Mouse (Mus musculus) G1E (cell line): ENCODE results near the gene Cryba4. TPM values are rescaled to one million over a fixed set of nuclear protein-coding genes. Genes with fewer than 3 reads are reported as not detected.

Experiments used
- ATAC-seq: 2 replicates; pipeline ENCODE4 v1.8.0; 2016; ENCODE audit warnings: mild to moderate bottlenecking; ENCODE audit not compliant: insufficient number of reproducible peaks, poor library complexity, low FRiP score, severe bottlenecking; ENCODE audit errors: extremely low read depth
- DNase-seq: peaks from one replicate; pipeline ENCODE4 v3.0.0; 2012; ENCODE audit warnings: low spot score
- H3K27me3 ChIP-seq: 2 replicates; pipeline ENCODE4 v1.6.1; 2012; ENCODE audit warnings: mild to moderate bottlenecking, low read length, inconsistent platforms; ENCODE audit not compliant: insufficient read depth
- H3K36me3 ChIP-seq: replicated peaks from 2 replicates; pipeline ENCODE3; 2012; ENCODE audit warnings: mild to moderate bottlenecking, inconsistent platforms
- H3K4me1 ChIP-seq: 2 replicates; pipeline ENCODE4 v1.6.1; 2012; ENCODE audit warnings: low read depth, low read length, inconsistent platforms, mixed read lengths; ENCODE audit not compliant: insufficient read depth
- H3K4me3 ChIP-seq: 2 replicates; pipeline ENCODE4 v1.5.1; 2012; ENCODE audit warnings: low read depth, mild to moderate bottlenecking, inconsistent platforms, low read length, moderate library complexity, mixed read lengths
- H3K9me3 ChIP-seq: replicated peaks from 2 replicates; pipeline ENCODE4 v1.6.1; 2012; ENCODE audit warnings: inconsistent platforms
- CTCF ChIP-seq: IDR thresholded peaks from 2 replicates; pipeline ENCODE4 v1.5.1; 2012; ENCODE audit warnings: low read depth, low read length, inconsistent platforms, mixed read lengths
- GATA1 ChIP-seq: IDR thresholded peaks from 2 replicates; pipeline ENCODE4 v1.6.1; 2012; ENCODE audit warnings: borderline replicate concordance, low read length, inconsistent platforms, mixed read lengths
- GATA2 ChIP-seq: IDR thresholded peaks from 2 replicates; pipeline ENCODE4 v1.6.1; 2012; ENCODE audit warnings: low read depth, low read length, inconsistent platforms, borderline replicate concordance
- POLR2AphosphoS5 ChIP-seq: IDR thresholded peaks from 2 replicates; pipeline ENCODE4 v1.6.1; 2012; ENCODE audit warnings: low read depth, low read length, inconsistent platforms; ENCODE audit not compliant: insufficient replicate concordance
- TAL1 ChIP-seq: conservative IDR thresholded peaks from 2 replicates; pipeline ENCODE4 v1.6.1; 2012; ENCODE audit warnings: low read depth, low read length, inconsistent platforms, mixed read lengths
- polyA plus RNA-seq: library from polyadenylated mRNA; stranded (reverse); fragments of >175 nt; gene quantifications from 2 replicates; pipeline ENCODE4 v1.2.3, GENCODE M21; 2012
- total RNA-seq, 2 experiments: library from RNA; stranded (forward) in 1 of 2; stranded (reverse) in 1 of 2; fragments of 200-1000 nt in 1 of 2; fragments of >200 nt in 1 of 2; fragmentation: Nextera tagmentation in 1 of 2; gene quantifications; 2 replicates each; pipeline ENCODE4 v1.2.3; 2014 to 2017

The Cryba4 gene
- total and polyA plus RNA-seq, 3 experiments = 0.43 to 0.98 TPM; not detected in 1

GRCm38 (mm10) chr5:112220203-112220602 lies 32.1 kb downstream of the Cryba4 start:
- Histone ChIP-seq H3K9me3 (no peaks in the 10 kb centered on the region), H3K4me1 (no peaks in the 10 kb centered on the region), H3K36me3 (no peaks in the 10 kb centered on the region), H3K27me3 (peaks cover 15% of the 10 kb centered on the region; the same call in 1 of the 2 replicates), H3K4me3 (no peak overlapping the region)
- DNase-seq (no peak), ATAC-seq (no peak)
- TF ChIP-seq CTCF (no peak), TAL1 (no peak), GATA1 (no peak), POLR2AphosphoS5 (no peak), GATA2 (no peak)

DNA sequence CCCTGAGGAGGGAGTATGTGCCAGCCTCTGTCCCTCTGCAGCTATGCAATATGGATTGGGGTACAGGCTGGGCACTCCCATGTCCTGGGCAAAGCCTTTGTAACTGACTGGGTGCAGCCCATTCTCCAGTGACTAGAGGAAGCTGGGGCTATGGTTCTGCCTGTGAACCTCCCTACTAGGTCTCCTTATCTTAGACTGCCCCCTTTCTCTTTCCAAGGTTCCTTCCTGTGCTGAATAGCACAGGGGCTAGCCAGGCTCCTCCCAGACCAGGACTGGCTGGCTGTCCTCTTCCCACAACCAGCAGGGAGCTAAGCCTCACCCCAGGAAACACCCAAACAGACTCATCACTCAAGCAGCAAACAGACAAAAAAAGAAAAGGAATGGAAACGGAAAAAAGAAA lies 32.9 kb downstream of the Cryba4 start:
- TF ChIP-seq TAL1 (no peak), POLR2AphosphoS5 (no peak), CTCF (no peak), GATA2 (no peak), GATA1 (no peak)
- H3K4me3 ChIP-seq = no peak overlapping the region

GRCm38 (mm10) chr5:112218679-112219078 lies 33.6 kb downstream of the Cryba4 start:
- Histone ChIP-seq H3K36me3 (no peaks in the 10 kb centered on the region), H3K4me3 (no peak overlapping the region), H3K27me3 (peaks cover 15% of the 10 kb centered on the region; the same call in 1 of the 2 replicates), H3K4me1 (peaks cover 6% of the 10 kb centered on the region), H3K9me3 (no peaks in the 10 kb centered on the region)
- ATAC-seq (no peak), DNase-seq (no peak)
- no peak for TF ChIP-seq CTCF
- no peak for TF ChIP-seq POLR2AphosphoS5
- no peak for TF ChIP-seq TAL1
- TF ChIP-seq GATA1 = no peak
- TF ChIP-seq GATA2 = no peak

More for the DNA sequence above, 32.9 kb downstream of the Cryba4 start:
- ATAC-seq (no peak), DNase-seq (no peak)
- H3K9me3 ChIP-seq = no peaks in the 10 kb centered on the region
- H3K36me3 ChIP-seq = no peaks in the 10 kb centered on the region
- H3K27me3 ChIP-seq = peaks cover 15% of the 10 kb centered on the region; the same call in 1 of the 2 replicates
- H3K4me1 ChIP-seq = peaks cover 4% of the 10 kb centered on the region

DNA sequence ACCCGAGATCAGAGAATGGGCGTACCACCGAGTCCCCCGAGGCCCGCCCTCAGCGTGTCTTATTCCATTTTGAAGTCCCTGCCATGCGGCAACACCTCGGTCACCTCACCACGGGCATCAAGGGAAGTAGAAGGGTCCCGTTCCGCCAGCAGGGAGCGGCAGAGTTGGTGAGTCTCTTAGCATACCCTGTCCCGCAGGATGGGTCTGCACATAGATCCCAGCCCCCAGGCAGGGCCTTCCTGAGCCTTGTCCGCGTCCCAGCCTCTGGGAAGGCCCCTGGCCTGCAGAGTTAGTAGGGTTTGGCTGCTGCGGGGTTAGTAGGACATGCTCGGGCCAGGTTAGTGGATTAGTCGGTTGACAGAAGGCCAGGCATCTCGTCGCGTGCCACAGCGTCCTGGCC lies 35.3 kb downstream of the Cryba4 start:
- TF ChIP-seq TAL1 = no peak
- TF ChIP-seq CTCF = no peak
- no peak for TF ChIP-seq POLR2AphosphoS5
- TF ChIP-seq GATA1 = no peak
- no peak for TF ChIP-seq GATA2
- H3K36me3 ChIP-seq = no peaks in the 10 kb centered on the region
- DNase-seq (no peak), ATAC-seq (no peak)
- peaks cover 6% of the 10 kb centered on the region for H3K4me1 ChIP-seq
- H3K9me3 ChIP-seq = no peaks in the 10 kb centered on the region
- H3K4me3 ChIP-seq = no peak overlapping the region
- H3K27me3 ChIP-seq = peaks cover 16% of the 10 kb centered on the region; the same call in 1 of the 2 replicates

DNA sequence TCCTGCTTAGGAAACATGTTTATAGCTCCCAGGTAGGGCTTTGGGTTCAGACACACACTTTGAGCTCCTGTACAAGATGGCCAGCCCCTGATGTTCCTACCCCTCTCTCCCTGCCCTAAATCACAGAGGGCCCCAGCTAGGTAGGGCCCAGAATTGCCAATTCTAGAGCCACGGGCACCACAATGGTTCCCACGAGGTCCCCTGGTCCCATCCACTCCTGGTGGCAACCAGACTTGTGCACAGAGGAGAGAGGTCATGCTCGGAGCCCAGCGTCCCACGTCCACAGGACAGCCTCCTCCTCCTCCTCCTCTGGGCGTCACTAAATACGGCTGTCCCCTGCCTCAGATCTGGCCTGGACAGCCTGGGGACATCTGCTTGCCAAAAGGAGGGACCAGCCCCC lies 36.0 kb downstream of the Cryba4 start:
- H3K4me3 ChIP-seq = no peak overlapping the region
- peaks cover 6% of the 10 kb centered on the region for H3K4me1 ChIP-seq
- H3K9me3 ChIP-seq = peaks cover 5% of the 10 kb centered on the region
- peaks cover 17% of the 10 kb centered on the region; the same call in 1 of the 2 replicates for H3K27me3 ChIP-seq
- no peaks in the 10 kb centered on the region for H3K36me3 ChIP-seq
- DNase-seq (no peak), ATAC-seq (no peak)
- no peak for TF ChIP-seq GATA2
- no peak for TF ChIP-seq POLR2AphosphoS5
- no peak for TF ChIP-seq GATA1
- no peak for TF ChIP-seq TAL1
- TF ChIP-seq CTCF = no peak

- no peak for TF ChIP-seq GATA1
- TF ChIP-seq CTCF = no peak
- TF ChIP-seq TAL1 = no peak
- no peak for TF ChIP-seq POLR2AphosphoS5
- TF ChIP-seq GATA2 = no peak
- Histone ChIP-seq H3K9me3 (peaks cover 10% of the 10 kb centered on the region), H3K4me1 (peaks cover 6% of the 10 kb centered on the region), H3K36me3 (no peaks in the 10 kb centered on the region), H3K27me3 (peaks cover 16% of the 10 kb centered on the region; the same call in 1 of the 2 replicates), H3K4me3 (no peak overlapping the region)
- DNase-seq = no peak
- ATAC-seq = no peak
Observed at GRCm38 (mm10) chr5:112215801-112216251, 36.5 kb downstream of the Cryba4 start.
